Mouse (Mus musculus): ENCODE measurements around the gene Bak1.

DNA sequence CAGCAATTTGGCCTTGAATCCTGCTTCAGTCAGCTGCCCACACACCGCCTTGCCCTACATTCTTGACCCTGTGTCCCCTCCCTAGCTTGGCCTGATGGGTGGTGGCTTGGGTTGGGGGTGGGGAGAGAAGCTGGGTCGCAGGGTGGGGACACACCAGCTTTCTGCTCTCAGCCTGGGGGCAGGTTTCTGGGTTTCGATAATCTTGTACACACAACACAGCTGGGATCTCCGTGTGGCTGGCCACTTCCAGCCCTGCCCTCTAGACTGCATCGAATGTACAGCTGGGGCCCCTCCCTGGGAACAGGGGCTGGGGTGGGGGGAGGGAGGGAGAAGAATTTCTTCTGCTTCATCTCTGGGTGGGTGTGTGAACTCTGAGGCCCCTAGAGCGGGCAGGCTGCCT, 34.9 kb upstream of the Bak1 start:
- TF ChIP-seq GATA1 (IDR thresholded peaks at IDR 0.05; ENCODE audit: low read length), result no peak
- TF ChIP-seq TAL1 (IDR thresholded peaks at IDR 0.05; ENCODE audit: low read length), result no peak
